In genomic region chr4:117272459-117272858, GRCm38 (mm10) we compare ENCODE assay signal across 10 mouse cellular contexts. TPM values are rescaled to one million over a fixed set of nuclear protein-coding genes. Genes with fewer than 3 reads are reported as not detected.
A peak's percentile ranks its signal among the peaks of the same experiment; 100 is the strongest.
DNase-seq lines count a peak whose midpoint lies in the region; ATAC-seq lines count a peak whose summit lies in the region.
"Had no signal": no experiment of that assay in that cellular context is flagged by ENCODE, and none has a peak within 500 bp of the region (broad histone marks: within the 10 kb centered on the region; RNA-seq: fewer than 3 reads in every experiment).

No protein-coding gene starts in this region.

- H3K9ac ChIP-seq in forebrain, embryonic 16.5 days (replicated peaks; ENCODE audit: low read depth, low read length), result no peak overlapping the region

- H3K9me3 ChIP-seq in forebrain, embryonic 16.5 days (ENCODE audit: control insufficient read depth, low read length), result peaks cover 10% of the 10 kb centered on the region; the same call in 1 of the 2 replicates

- no peaks in the 10 kb centered on the region for H3K27me3 ChIP-seq in forebrain, embryonic 16.5 days (replicated peaks; ENCODE audit: control insufficient read depth, insufficient read depth, low read length)

- no peak overlapping the region for H3K4me3 ChIP-seq in forebrain, embryonic 16.5 days (replicated peaks; ENCODE audit: low read length)
- H3K4me3 ChIP-seq: heart, adult 2 months had no signal

- WGBS in forebrain, embryonic 16.5 days, result 4% methylated on average over 12 of the region's 12 CpGs

- peak; percentile 31; the same call in 1 of the 2 replicates for ATAC-seq in forebrain, embryonic 16.5 days
- ATAC-seq: lung, postnatal 0 days had no signal

- no peak overlapping the region for H3K27ac ChIP-seq in forebrain, embryonic 16.5 days (ENCODE audit: low read length)
- H3K27ac ChIP-seq: heart, adult 2 months had no signal

- peak; percentile 78 for DNase-seq in MN1 (ENCODE audit: low spot score)
- peak; percentile 46 for DNase-seq in R1 (ENCODE audit: low read depth, low spot score)
- peak; percentile 64 for DNase-seq in mesoderm, embryonic 11.5 days (ENCODE audit: low read depth, low spot score)
- DNase-seq in adrenal gland, adult 8-10 months, result no peak
- no peak for DNase-seq in spleen, adult 18-20 months
- no peak for DNase-seq in adrenal gland, postnatal 36 days
- DNase-seq: heart, adult 2 months; thymus, postnatal 4 days had no signal

- H3K36me3 ChIP-seq in forebrain, embryonic 16.5 days (ENCODE audit: control insufficient read depth, insufficient read depth), result peaks cover 38% of the 10 kb centered on the region

- H3K4me2 ChIP-seq in forebrain, embryonic 16.5 days (ENCODE audit: low read length), result no peak overlapping the region

- H3K4me1 ChIP-seq in forebrain, embryonic 16.5 days (replicated peaks; ENCODE audit: control insufficient read depth, insufficient read depth, low read length), result no peaks in the 10 kb centered on the region

RNA-seq across cellular contexts. Expression of gene Armh1, which starts 20.5 kb away (rescaled TPM):
- 0.65 and 0.68 TPM in 2 replicates for polyA plus RNA-seq in forebrain, embryonic 16.5 days (2015; fragmentation: Nextera tagmentation; extraction: Ambion mirVana)
- total RNA-seq in adrenal gland, adult 8-10 months (2022), result 1 to 10 TPM; 2.6 to 3.7 (median 3.0) TPM
- 1 to 10 TPM; 2.8 to 3.5 TPM for total RNA-seq in adrenal gland, postnatal 36 days (2021)
- total RNA-seq: heart, adult 2 months had no signal

RNA-seq across cellular contexts. Expression of gene Tmem53, which starts 20.7 kb away (rescaled TPM):
- 5.3 and 6.2 TPM in 2 replicates for polyA plus RNA-seq in forebrain, embryonic 16.5 days (2015; fragmentation: Nextera tagmentation; extraction: Ambion mirVana)
- total RNA-seq in adrenal gland, adult 8-10 months (2022), result 100 to 1,000 TPM in 1 of 4 experiments, 10 to 100 TPM in 3; 52.4 to 103 (median 74.9) TPM
- 10 to 100 TPM; 54.2 to 97.3 TPM for total RNA-seq in adrenal gland, postnatal 36 days (2021)

Comparison
In these comparisons a context has a peak if more than half of its experiments do, and no peak if none do; other contexts are left out.
1. DNase-seq: peak in MN1 (single experiment), R1 (single experiment) and mesoderm, embryonic 11.5 days (single experiment); none in adrenal gland, adult 8-10 months (single experiment), spleen, adult 18-20 months (0 of 2) and adrenal gland, postnatal 36 days (0 of 2).